Mouse (Mus musculus): ENCODE measurements at regions not wholly inside any gene's neighbourhood (a gene's known extent, or its start where the extent isn't known, plus 50 kb on each side); places are given as distances from the start of the nearest gene placed in this dataset.
A peak's percentile ranks its signal among the peaks of the same experiment; 100 is the strongest.

DNA sequence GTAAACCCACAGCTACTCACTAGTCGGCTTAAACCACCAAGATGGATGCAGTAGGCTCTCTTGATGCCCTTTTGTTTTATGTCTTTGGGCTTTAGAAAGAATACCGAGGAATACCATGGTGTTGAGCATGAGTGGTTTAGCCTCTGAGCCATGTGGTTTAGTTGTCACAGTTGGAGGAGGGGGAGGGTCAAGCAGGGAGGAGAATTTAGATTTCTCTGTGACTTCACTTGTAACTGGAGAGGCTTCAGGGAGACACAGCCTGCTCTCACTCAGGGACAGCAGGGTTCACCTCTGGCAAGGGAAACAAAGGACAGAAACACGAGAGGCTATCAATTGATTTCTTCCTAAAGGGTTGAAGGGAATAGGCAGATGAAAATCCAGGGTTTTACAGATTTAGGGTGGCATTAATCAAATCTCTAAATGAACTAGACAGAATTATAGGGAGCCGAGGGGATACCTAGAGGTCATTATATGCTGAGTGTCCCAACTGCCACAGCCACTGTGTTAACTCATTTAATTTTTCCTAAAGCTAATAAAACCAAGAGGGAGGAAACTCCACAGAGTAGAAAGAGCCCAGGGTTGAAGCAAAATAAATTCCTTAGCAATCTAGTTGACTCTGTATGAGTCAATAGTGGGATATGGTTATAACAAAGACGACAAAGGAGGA lies 2113.7 kb upstream of the 5930422O12Rik start:
- no peak for DNase-seq (ENCODE audit: low spot score in 2 of 2)

DNA sequence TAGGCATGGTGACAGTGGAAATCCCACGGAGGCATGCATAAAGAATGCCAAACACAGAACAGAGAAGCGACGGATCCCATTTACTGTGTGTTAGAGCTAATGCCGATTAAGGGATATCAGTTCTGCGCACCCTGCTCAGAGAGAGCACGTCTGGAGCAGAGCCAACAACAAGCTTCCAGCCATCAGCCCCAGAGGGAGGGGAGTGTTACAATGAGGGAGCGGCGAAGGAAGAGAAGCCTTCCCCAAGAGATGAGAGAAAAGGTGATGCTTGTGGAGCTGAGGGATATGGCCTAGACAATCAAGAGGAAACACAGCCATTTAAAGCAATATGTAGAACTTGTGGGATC lies 2113.2 kb upstream of the 5930422O12Rik start:
- DNase-seq (ENCODE audit: low spot score in 2 of 2), result no peak

DNA sequence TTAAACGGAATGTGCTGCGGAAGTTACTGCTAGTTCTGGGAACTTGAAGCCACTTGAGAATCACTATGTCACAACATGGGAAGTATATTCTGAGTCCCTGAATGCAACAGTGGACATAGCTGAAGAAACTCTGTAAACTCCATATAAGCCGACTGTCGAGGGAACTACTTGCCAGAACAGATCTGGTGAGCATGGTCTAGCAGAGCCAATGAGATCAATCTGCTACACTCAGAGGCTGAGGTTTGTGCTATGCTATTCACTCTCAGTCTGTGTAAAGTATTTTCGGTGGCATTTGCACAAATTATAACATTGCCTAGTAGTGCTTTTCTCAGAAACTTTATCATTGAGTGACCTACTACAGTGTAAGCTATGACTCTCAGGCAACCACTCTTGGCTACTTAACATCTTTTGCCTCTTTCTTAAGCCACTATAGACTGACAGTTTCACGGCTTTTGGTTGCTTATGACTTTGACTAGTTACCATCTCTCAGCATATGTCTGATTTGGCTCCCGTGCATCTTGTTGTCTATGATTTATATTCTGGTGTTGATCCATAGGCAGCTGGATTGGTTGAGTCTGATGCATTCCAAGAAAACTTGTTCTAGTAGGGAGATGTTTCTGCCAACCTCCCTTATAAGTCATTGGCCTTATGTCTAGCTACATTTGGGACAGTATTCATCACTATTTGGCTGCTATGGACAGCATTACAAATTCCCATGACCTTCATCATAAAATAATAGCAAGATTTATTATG lies 2094.8 kb upstream of the 5930422O12Rik start:
- DNase-seq (ENCODE audit: low spot score in 2 of 2), result no peak

DNA sequence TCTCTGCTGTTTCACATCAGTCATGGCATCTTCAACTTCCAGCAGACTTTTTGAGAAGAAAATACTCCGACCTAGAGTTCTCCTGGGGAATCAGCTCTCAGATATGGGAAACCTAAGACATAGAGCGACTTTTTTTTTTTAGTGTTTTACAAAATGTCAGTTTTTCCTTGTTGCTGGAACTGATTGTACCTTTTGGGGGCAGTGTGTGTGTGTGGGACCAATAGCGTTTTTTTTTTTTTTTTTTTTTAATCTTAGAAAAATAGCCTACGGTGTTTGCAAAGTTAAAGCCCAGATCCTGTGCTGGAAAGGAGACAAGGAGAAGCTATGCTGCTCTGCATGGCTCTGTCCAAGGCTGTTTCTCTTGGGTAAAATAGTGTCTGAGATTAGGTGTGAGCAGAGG lies 2080.0 kb upstream of the 5930422O12Rik start:
- no peak for DNase-seq (ENCODE audit: low spot score in 2 of 2)

DNA sequence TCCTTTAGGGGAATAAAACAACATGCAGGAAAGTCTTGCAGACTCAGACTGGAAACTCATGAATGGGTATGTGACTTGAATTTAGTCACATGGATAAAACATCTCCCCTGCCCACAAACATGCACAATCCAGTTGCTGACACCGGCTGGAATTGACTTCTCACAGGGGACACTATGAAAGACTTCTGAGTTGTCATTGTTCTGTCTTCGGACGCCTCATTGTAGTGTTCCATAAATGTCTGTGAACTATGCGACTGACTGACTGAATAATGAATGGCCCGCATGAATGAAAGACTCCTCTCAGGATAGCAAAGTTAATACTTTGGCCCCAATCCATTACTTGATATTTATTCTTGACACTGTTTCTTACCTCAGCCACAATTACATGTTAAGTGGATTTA lies 2058.9 kb upstream of the 5930422O12Rik start:
- no peak for DNase-seq (ENCODE audit: low spot score in 2 of 2)

DNA sequence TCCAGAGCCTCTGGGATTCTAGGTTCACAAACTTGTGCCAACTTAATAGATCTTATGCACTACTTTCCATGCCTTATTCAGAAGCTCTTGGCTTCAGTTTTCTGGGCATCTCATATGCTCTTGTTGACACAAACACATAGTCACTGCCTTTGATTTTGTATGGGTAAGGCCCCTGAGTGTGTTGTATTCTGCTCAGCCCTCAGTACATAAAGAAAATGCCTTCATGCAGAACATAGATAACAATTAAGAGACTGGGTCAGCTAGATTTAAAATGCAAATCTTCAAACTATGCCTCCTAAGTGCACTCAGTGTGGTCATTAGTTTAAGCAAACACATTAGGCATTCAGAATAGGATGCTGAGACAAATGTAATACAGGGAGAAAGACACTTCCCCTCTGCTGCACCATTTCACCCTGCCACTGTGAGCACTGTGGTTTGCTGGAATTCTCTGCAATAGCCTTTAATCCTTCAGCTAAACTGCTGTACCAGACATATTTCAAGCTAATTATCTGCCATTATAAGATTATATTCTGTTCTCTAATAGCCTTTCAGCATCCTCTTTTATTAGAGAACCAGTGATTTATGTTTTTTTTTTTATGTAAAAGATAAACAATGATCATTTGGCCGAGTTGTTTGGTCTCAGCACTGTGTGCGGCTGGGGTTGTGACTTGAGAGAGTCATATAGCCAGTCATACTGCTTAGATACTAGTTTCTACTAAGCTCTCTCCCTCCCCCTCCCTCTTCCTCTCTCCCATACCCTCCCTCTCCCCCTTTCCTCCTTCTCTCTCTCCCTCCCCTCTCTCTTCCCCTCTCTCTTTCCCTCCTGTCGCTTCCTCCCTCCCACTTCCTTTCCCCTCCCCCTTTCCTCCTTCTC lies 2058.1 kb upstream of the 5930422O12Rik start:
- DNase-seq (ENCODE audit: low spot score in 2 of 2), result no peak

DNA sequence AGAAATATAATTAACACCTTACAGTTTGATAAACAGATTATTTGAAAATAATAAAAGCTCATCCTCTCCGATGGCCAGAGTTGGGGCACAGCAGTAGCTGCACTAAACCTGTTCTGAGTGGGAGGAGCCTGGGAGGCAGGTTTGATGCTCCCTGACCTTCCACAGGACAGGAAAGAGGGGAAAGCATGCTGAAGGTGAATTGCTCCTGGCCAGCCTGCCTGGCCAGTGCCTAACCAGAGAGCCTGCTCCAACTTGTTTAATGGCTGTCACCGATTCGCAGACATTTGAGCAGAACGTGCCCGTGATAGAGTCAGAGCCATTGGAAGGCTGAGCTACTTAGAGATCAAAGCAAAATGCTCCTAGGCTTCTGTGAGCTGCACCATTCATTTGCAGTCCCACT lies 2056.9 kb upstream of the 5930422O12Rik start:
- DNase-seq (ENCODE audit: low spot score in 2 of 2), result no peak

DNA sequence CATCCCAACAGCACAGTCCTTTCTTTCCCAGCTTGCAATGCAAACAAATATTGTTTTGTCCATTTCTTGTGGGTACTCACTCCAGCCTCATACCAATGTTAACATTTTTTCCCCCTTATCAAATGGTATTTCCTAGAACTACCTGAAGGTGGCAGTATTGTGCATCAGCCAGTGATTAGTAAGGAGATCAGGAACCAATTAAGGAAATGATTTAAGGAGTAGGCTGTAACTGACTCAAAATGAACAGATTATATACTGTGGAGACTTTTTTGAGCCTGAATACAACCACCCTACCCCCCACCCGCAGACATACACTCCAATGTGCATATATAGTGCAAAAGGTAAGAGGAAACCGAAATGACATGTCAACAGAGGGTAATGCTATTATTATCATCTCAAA lies 2056.1 kb upstream of the 5930422O12Rik start:
- no peak for DNase-seq (ENCODE audit: low spot score in 2 of 2)

DNA sequence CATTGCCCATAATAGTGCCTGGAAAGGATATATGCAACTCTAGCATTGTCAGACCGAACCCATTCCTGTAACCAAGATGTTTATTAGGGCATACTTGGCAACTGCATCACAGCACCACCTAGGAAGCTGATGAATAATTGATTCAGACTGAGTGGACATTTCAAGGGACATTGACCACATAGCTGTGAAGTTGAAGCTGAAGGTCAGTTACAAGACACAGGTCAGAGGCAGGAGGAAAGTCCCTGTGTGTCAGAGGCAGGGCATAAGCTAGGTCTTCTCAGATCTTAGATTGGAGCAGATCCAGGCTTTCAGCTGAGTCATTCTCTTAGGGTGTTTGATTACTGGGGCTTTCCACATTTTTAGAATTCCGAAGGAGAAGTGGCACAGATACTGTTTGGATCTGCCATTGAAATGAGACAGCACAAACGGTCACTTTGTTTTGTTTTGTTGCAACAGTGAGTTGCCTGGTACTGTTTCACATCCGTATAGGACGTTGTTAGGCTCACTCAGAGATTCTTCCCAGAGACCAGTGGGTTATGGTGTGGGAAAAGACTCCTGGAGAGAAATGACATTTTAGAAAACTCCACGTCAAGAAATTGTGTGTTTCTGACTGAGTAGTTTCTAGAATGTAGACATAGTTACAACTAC lies 2055.2 kb upstream of the 5930422O12Rik start:
- no peak for DNase-seq (ENCODE audit: low spot score in 2 of 2)

DNA sequence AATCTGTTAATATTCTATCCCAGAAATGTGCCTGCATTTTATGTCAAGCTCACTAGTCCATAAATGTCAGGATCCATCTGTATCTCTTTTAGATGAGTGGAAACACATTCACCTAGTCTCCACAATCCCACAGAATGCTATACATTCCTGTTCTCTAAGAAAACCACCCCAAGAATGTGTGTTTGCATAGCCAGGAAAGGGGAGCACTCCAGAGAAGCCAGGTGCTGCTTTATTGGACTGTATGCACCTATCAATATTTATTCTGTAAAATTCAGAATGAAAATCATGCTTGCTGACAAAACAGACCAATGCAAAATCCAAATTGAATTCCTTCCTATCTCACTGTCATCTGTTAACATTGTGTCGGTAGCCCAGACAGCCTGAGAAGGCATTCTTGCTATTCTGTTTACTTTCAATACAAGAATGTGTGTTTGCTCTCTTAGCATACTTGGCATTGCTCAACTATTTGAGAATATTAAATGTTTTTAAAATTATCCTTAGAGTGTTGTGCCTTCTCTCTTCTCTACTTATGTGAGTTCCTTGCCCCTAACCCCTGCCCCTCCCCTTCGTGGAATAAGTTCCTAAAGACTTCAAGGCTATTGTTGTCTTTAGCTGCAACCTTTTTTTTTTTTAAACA lies 2050.7 kb upstream of the 5930422O12Rik start:
- DNase-seq (ENCODE audit: low spot score in 2 of 2), result no peak

DNA sequence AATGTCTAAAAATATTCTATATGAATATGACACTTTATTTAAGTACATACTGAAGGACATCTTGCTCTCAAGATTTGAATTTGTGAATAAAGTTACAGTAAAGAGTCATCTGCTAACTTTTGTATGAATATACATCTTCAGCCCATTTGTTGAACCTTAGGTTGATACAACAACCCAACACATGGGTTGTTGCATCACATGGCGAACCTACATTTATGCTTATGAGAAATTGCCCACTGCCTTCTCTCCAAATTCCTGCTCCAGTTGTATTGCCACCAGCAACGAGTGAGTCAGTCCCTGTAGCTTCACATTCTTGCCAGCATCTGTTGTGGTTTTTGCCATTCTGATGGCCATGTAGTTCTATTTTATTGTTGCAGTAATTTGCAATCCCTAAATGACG lies 2023.7 kb upstream of the 5930422O12Rik start:
- no peak for DNase-seq (ENCODE audit: low spot score in 2 of 2)

DNA sequence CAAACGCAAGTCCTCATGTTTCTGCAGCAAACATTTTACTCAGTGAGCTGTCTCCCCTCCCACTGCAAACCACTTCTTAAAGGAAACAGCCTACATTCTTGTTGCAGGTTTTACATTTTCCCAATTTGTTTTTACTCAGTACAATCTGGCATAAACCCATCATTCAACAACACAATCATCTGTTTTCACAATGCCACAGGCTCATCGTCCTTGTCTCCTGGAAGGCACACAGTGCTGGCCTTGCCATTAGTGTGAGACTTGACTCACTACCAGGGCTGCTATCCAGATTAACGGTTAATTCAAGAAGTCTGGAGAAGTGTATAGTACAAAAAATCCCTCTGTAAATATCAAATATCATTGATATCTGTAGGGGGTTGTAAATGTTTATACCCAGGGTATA lies 2006.3 kb upstream of the 5930422O12Rik start:
- no peak for DNase-seq (ENCODE audit: low spot score in 2 of 2)

DNA sequence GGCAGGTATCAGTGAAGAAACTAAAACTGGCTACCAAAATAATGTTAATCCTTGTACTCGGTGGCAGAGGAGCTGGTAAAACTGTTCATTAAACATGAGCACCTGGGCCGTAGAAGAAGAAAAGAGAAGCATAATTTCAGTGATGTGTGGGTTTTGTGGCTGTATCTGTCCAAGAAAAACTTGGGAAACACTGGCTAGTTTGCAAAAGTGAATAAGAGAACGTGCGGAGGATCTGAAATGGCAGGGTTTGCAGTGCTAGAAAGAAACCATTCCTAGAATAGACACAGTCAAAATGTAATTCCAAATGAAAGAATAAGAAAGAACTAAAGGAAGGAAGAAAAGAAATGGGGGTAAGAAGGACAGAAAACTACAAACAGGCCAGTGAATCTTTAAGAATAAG lies 2000.8 kb upstream of the 5930422O12Rik start:
- peak in 1 of 2 experiments; percentile 3 for DNase-seq (ENCODE audit: low spot score in 2 of 2)

DNA sequence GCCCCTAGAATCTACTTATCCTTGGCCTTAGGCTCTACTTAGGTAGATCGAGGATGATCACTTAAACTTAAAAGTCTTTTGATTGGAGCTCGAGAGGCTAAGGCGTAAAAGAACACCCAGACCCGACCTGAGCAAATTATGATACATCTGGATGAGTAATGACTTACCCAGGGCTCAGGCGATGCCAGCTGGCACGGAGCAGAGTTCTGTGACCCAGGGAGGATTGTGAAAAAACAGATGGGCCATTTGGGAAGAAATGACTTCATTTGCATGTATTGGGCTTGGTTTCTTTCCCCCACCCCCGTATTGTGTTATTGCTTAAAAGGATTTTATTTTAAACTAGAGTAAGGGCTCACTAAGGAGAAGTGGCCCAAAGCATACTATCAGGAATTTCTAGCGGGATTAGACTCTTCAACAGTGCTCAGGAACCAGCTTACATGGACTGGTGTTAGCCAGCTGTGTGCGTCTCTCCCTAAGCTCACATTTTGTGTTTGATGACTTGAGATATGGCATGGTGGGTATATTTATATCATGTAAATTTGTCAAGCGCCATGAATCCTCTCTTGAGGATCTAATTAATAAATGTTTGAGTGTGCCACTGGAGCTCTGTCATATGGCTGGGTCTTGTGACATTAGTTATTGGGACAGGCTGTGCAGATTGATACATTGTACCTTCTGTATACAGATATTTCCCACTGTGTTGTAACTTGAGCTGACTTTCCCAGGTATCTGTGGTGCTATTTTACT lies 1991.9 kb upstream of the 5930422O12Rik start:
- no peak for DNase-seq (ENCODE audit: low spot score in 2 of 2)

DNA sequence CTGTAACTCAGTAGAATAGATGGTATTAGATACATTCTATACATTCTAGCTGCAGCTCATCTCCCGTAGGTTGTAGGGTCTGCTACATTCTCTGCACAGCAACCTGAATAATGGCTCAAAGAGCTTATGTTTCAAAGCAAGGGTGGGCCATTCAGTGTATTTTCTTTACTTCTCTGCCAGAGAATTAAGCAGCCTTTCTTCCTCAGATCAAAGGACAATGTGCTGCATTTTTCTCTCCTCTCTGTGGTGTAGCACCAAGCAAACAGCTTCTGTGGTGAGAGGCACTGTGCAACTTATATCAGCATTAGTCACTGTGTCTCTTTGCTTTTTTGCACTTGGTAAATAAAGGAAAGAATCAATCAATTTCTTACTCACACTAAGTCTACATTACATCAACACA lies 1983.7 kb upstream of the 5930422O12Rik start:
- no peak for DNase-seq (ENCODE audit: low spot score in 2 of 2)

DNA sequence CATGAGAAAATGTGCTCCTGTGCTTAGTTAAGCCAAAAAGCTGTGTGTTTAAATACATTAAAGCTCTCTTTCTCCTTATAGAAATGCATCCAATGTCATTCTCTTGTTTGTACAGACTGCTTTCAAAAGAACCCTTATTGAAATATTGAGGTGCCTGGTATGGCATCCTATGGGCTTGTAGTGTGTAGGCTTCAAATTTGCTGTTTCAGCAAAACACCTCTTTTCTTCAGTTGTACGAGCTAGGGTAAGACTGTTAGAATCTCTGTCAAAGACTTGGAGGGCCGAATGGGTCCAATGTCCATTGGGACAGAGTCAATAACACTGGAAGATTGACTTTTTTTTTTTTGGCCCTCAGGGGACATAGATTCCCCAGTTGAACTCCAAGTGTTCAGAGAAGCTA lies 1980.5 kb upstream of the 5930422O12Rik start:
- no peak for DNase-seq (ENCODE audit: low spot score in 2 of 2)

DNA sequence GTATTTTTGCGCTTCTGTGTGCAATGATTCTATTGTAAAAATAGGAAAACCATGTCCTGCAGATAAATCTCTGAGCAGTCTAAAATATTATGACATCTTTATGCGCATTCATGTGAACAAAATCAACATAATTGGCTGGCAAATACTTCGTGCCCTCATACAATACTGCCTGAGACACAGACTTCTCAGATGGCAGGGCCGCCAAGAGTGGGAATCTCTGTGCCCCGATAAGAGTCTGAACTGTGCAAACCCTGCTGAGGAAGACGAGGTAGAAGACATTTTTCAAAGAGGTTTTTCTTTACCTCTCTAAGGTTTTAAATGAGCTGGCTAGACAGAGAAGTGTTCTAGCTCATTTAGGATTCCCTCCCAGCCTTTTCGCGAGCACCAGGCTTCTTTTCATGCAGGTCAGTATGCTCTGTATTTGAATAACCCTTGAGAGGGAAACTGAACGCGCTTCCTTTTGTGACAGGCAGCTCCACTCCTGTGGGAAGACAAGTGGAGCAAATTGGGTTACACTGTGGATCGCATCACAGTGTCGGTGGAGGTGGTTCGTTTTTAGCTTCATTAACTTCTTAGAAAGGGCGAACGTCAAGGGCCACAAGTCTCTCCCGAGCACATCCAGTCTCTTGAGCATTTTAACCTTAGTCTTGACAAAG lies 1973.6 kb upstream of the 5930422O12Rik start:
- DNase-seq (ENCODE audit: low spot score in 2 of 2), result no peak

DNA sequence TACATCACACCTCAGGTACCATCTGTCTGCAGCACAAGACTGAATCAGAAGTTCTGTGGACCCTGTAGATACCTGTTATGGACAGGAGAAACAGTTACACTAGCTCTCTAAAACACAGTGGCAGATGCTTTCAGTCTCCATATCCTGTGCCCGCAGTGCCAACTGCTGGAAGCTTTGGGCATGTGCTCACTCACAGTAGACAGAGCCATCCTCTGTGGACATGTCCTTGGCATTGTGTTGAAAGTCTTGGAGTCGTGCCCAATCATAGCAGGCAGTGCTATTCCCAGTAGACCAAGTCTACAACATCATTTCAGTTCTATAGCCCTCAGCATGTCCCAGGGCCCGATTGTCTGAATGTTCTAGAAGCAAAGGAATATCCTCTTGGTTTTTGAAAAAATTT lies 1968.2 kb upstream of the 5930422O12Rik start:
- DNase-seq (ENCODE audit: low spot score in 2 of 2), result peak; percentile 1 to 8

Measured in left cerebral cortex, adult 18-20 months (tissue).